Mouse (Mus musculus): ENCODE measurements around the gene Susd2.

GRCm38 (mm10) chr10:75637711-75638110 is 6.1 kb downstream of the Susd2 start:
- TF ChIP-seq GATA1 (IDR thresholded peaks at IDR 0.05; ENCODE audit: borderline replicate concordance, low read length), result no peak
- TF ChIP-seq FLI1 (IDR thresholded peaks at IDR 0.05; ENCODE audit: low read length), result no peak
